Mouse (Mus musculus) cortical plate, adult 2 months (tissue): ENCODE measurements around the gene Slc39a13. TPM values are rescaled to one million over a fixed set of nuclear protein-coding genes. Genes with fewer than 3 reads are reported as not detected.

Source experiments
- H3K27ac ChIP-seq: fragments of 200-500 bp; 2 replicates; pipeline ENCODE4 v1.5.1; 2012; ENCODE audit warnings: low read length, control low read depth, inconsistent platforms; ENCODE audit not compliant: insufficient read depth
- H3K4me1 ChIP-seq: fragments of 200-500 bp; 2 replicates; pipeline ENCODE4 v1.6.1; 2011; ENCODE audit warnings: low read length; ENCODE audit not compliant: control insufficient read depth, insufficient read depth
- H3K4me3 ChIP-seq: fragments of 200-500 bp; 2 replicates; pipeline ENCODE4 v1.5.1; 2011; ENCODE audit warnings: mild to moderate bottlenecking, low read length, control low read depth; ENCODE audit not compliant: insufficient read depth
- CTCF ChIP-seq: fragments of 200-500 bp; IDR thresholded peaks from 2 replicates; pipeline ENCODE4 v1.5.1; 2011; ENCODE audit warnings: mild to moderate bottlenecking, control low read depth, low read length; ENCODE audit not compliant: insufficient read depth; ENCODE audit errors: extremely low read depth
- POLR2A ChIP-seq: fragments of 200-500 bp; IDR thresholded peaks from 2 replicates; pipeline ENCODE4 v1.6.1; 2011; ENCODE audit warnings: mild to moderate bottlenecking, low read length, control low read depth; ENCODE audit not compliant: insufficient read depth; ENCODE audit errors: extremely low read depth
- polyA plus RNA-seq: library from polyadenylated mRNA; depleted of rRNA; stranded (reverse); fragments of >200 nt; gene quantifications from 2 replicates; pipeline ENCODE4 v1.2.3, GENCODE M21; 2012

Gene Slc39a13
- polyA plus RNA-seq, 1 experiment: 51.3 TPM

GRCm38 (mm10) chr2:91090827-91091226 is 20.6 kb upstream of the Slc39a13 start:
- Histone ChIP-seq H3K4me1 (peaks cover 5% of the 10 kb centered on the region), H3K27ac (no peak overlapping the region), H3K4me3 (no peak overlapping the region)
- TF ChIP-seq CTCF (no peak), POLR2A (no peak)

GRCm38 (mm10) chr2:91090208-91090607 is 20.0 kb upstream of the Slc39a13 start:
- Histone ChIP-seq H3K27ac (no peak overlapping the region), H3K4me1 (peaks cover 5% of the 10 kb centered on the region), H3K4me3 (no peak overlapping the region)
- TF ChIP-seq POLR2A: no peak
- no peak for TF ChIP-seq CTCF

- no peak overlapping the region for H3K4me3 ChIP-seq
- H3K27ac ChIP-seq: no peak overlapping the region
- peaks cover 5% of the 10 kb centered on the region for H3K4me1 ChIP-seq
- TF ChIP-seq POLR2A (no peak), CTCF (no peak)
Measured at GRCm38 (mm10) chr2:91088987-91089386, 18.8 kb upstream of the Slc39a13 start.

GRCm38 (mm10) chr2:91087453-91087852 is 17.2 kb upstream of the Slc39a13 start:
- TF ChIP-seq POLR2A: no peak
- no peak for TF ChIP-seq CTCF
- Histone ChIP-seq H3K27ac (no peak overlapping the region), H3K4me3 (no peak overlapping the region), H3K4me1 (peaks cover 5% of the 10 kb centered on the region)

- Histone ChIP-seq H3K4me1 (peaks cover 5% of the 10 kb centered on the region), H3K27ac (no peak overlapping the region), H3K4me3 (no peak overlapping the region)
- TF ChIP-seq CTCF: no peak
- TF ChIP-seq POLR2A: no peak
Measured at GRCm38 (mm10) chr2:91086392-91087237, 16.4 kb upstream of the Slc39a13 start.

GRCm38 (mm10) chr2:91085494-91086391 is 15.5 kb upstream of the Slc39a13 start:
- H3K4me3 ChIP-seq: no peak overlapping the region
- peaks cover 3% of the 10 kb centered on the region; the same call in 1 of the 2 replicates for H3K4me1 ChIP-seq
- H3K27ac ChIP-seq: no peak overlapping the region
- TF ChIP-seq CTCF (no peak), POLR2A (no peak)

- Histone ChIP-seq H3K27ac (peak overlapping the region; percentile 74), H3K4me1 (no peaks in the 10 kb centered on the region), H3K4me3 (no peak overlapping the region)
- TF ChIP-seq CTCF (no peak), POLR2A (no peak)
Measured at GRCm38 (mm10) chr2:91084179-91084820, 14.1 kb upstream of the Slc39a13 start.

GRCm38 (mm10) chr2:91083366-91083940 is 13.2 kb upstream of the Slc39a13 start:
- TF ChIP-seq CTCF: no peak
- TF ChIP-seq POLR2A: no peak
- Histone ChIP-seq H3K4me3 (no peak overlapping the region), H3K27ac (peak overlapping the region; percentile 74), H3K4me1 (no peaks in the 10 kb centered on the region)

GRCm38 (mm10) chr2:91082844-91083243 is 12.6 kb upstream of the Slc39a13 start:
- TF ChIP-seq POLR2A: no peak
- TF ChIP-seq CTCF: no peak
- Histone ChIP-seq H3K4me3 (no peak overlapping the region), H3K27ac (peak overlapping the region; percentile 74), H3K4me1 (no peaks in the 10 kb centered on the region)
